Mouse (Mus musculus) ES-E14 (cell line): ENCODE results near the gene Tmem189.

Source experiments
- CHD2 ChIP-seq: IDR thresholded peaks from 2 replicates; pipeline ENCODE4 v1.6.1; 2014; ENCODE audit warnings: mild to moderate bottlenecking, low read depth, low read length, inconsistent platforms
- ZC3H11A ChIP-seq: IDR thresholded peaks from 2 replicates; pipeline ENCODE4 v1.6.1; 2012; ENCODE audit warnings: low read depth, mild to moderate bottlenecking, inconsistent platforms, low read length, borderline replicate concordance
- ZNF384 ChIP-seq: IDR thresholded peaks from 2 replicates; pipeline ENCODE4 v1.6.1; 2012; ENCODE audit warnings: low read depth, low read length, inconsistent platforms

DNA sequence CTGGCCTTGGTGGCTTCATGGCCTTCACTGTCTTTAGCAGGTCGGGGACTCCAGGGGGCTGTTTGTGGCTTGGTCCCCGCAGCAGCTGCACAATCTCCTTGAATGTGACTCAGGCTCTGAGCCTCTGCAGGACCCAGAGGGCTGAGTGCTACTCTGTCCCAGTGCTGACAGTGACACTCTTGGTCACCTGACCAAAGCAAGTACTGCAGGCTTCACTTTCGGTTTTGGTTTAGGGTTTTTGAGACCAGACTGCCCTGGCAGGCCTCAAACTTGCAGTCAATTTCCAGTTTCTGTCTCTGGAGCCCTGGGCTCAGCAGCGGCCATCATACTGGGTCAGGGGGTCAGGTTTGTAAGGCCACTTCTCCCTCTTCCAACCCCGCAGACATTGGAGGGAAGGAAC is 8.3 kb upstream of the Tmem189 start:
- TF ChIP-seq ZC3H11A = no peak
- no peak for TF ChIP-seq ZNF384
- TF ChIP-seq CHD2 = no peak
